Mouse (Mus musculus): Measurements from ENCODE around the gene Scrn3. TPM values are rescaled to one million over a fixed set of nuclear protein-coding genes. Genes with fewer than 3 reads are reported as not detected.

Gene Scrn3
- polyA plus RNA-seq, 1 experiment: 3.0 TPM

- H3K4me3 ChIP-seq (ENCODE audit: control insufficient read depth, low read depth, low read length): no peak overlapping the region
- H3K4me1 ChIP-seq (ENCODE audit: control insufficient read depth, insufficient read depth, low read length): no peaks in the 10 kb centered on the region
- no peak overlapping the region for H3K27ac ChIP-seq (ENCODE audit: control insufficient read depth, insufficient read depth, low read depth, low read length)
- H3K36me3 ChIP-seq (ENCODE audit: control insufficient read depth, insufficient read depth, low read length): no peaks in the 10 kb centered on the region
- H3K27me3 ChIP-seq (ENCODE audit: control insufficient read depth, insufficient read depth, low read length): no peaks in the 10 kb centered on the region
- no peak for TF ChIP-seq CTCF (IDR thresholded peaks at IDR 0.05; ENCODE audit: control insufficient read depth, insufficient read depth, insufficient replicate concordance, low read depth, low read length)
- no peak for TF ChIP-seq POLR2A (IDR thresholded peaks at IDR 0.05; ENCODE audit: control insufficient read depth, low read depth, low read length)
These were observed 10.6 kb downstream of the Scrn3 start for GRCm38 (mm10) chr2:73322991-73323390.

- Histone ChIP-seq H3K36me3 (ENCODE audit: control insufficient read depth, insufficient read depth, low read length) (no peaks in the 10 kb centered on the region), H3K4me1 (ENCODE audit: control insufficient read depth, insufficient read depth, low read length) (no peaks in the 10 kb centered on the region), H3K27ac (ENCODE audit: control insufficient read depth, insufficient read depth, low read depth, low read length) (no peak overlapping the region), H3K27me3 (ENCODE audit: control insufficient read depth, insufficient read depth, low read length) (no peaks in the 10 kb centered on the region), H3K4me3 (ENCODE audit: control insufficient read depth, low read depth, low read length) (no peak overlapping the region)
- TF ChIP-seq POLR2A (IDR thresholded peaks at IDR 0.05; ENCODE audit: control insufficient read depth, low read depth, low read length) (no peak), CTCF (IDR thresholded peaks at IDR 0.05; ENCODE audit: control insufficient read depth, insufficient read depth, insufficient replicate concordance, low read depth, low read length) (no peak)
These were observed 13.5 kb downstream of the Scrn3 start for GRCm38 (mm10) chr2:73325871-73326270.

- Histone ChIP-seq H3K27me3 (ENCODE audit: control insufficient read depth, insufficient read depth, low read length) (no peaks in the 10 kb centered on the region), H3K36me3 (ENCODE audit: control insufficient read depth, insufficient read depth, low read length) (no peaks in the 10 kb centered on the region), H3K27ac (ENCODE audit: control insufficient read depth, insufficient read depth, low read depth, low read length) (no peak overlapping the region), H3K4me3 (ENCODE audit: control insufficient read depth, low read depth, low read length) (no peak overlapping the region), H3K4me1 (ENCODE audit: control insufficient read depth, insufficient read depth, low read length) (no peaks in the 10 kb centered on the region)
- TF ChIP-seq CTCF (IDR thresholded peaks at IDR 0.05; ENCODE audit: control insufficient read depth, insufficient read depth, insufficient replicate concordance, low read depth, low read length): no peak
- TF ChIP-seq POLR2A (IDR thresholded peaks at IDR 0.05; ENCODE audit: control insufficient read depth, low read depth, low read length): no peak
These were observed 23.5 kb downstream of the Scrn3 start for GRCm38 (mm10) chr2:73335949-73336348.

- Histone ChIP-seq H3K36me3 (ENCODE audit: control insufficient read depth, insufficient read depth, low read length) (no peaks in the 10 kb centered on the region), H3K27me3 (ENCODE audit: control insufficient read depth, insufficient read depth, low read length) (no peaks in the 10 kb centered on the region), H3K4me3 (ENCODE audit: control insufficient read depth, low read depth, low read length) (no peak overlapping the region), H3K27ac (ENCODE audit: control insufficient read depth, insufficient read depth, low read depth, low read length) (no peak overlapping the region), H3K4me1 (ENCODE audit: control insufficient read depth, insufficient read depth, low read length) (no peaks in the 10 kb centered on the region)
- TF ChIP-seq CTCF (IDR thresholded peaks at IDR 0.05; ENCODE audit: control insufficient read depth, insufficient read depth, insufficient replicate concordance, low read depth, low read length) (no peak), POLR2A (IDR thresholded peaks at IDR 0.05; ENCODE audit: control insufficient read depth, low read depth, low read length) (no peak)
These were observed 26.0 kb downstream of the Scrn3 start for GRCm38 (mm10) chr2:73338415-73338814.

- Histone ChIP-seq H3K36me3 (ENCODE audit: control insufficient read depth, insufficient read depth, low read length) (no peaks in the 10 kb centered on the region), H3K27ac (ENCODE audit: control insufficient read depth, insufficient read depth, low read depth, low read length) (no peak overlapping the region), H3K27me3 (ENCODE audit: control insufficient read depth, insufficient read depth, low read length) (no peaks in the 10 kb centered on the region), H3K4me1 (ENCODE audit: control insufficient read depth, insufficient read depth, low read length) (no peaks in the 10 kb centered on the region), H3K4me3 (ENCODE audit: control insufficient read depth, low read depth, low read length) (no peak overlapping the region)
- TF ChIP-seq CTCF (IDR thresholded peaks at IDR 0.05; ENCODE audit: control insufficient read depth, insufficient read depth, insufficient replicate concordance, low read depth, low read length) (no peak), POLR2A (IDR thresholded peaks at IDR 0.05; ENCODE audit: control insufficient read depth, low read depth, low read length) (no peak)
These were observed 31.3 kb downstream of the Scrn3 start for GRCm38 (mm10) chr2:73343701-73344100.

GRCm38 (mm10) chr2:73345204-73345603 is 32.8 kb downstream of the Scrn3 start:
- TF ChIP-seq CTCF (IDR thresholded peaks at IDR 0.05; ENCODE audit: control insufficient read depth, insufficient read depth, insufficient replicate concordance, low read depth, low read length) (no peak), POLR2A (IDR thresholded peaks at IDR 0.05; ENCODE audit: control insufficient read depth, low read depth, low read length) (no peak)
- H3K36me3 ChIP-seq (ENCODE audit: control insufficient read depth, insufficient read depth, low read length): no peaks in the 10 kb centered on the region
- no peak overlapping the region for H3K27ac ChIP-seq (ENCODE audit: control insufficient read depth, insufficient read depth, low read depth, low read length)
- no peak overlapping the region for H3K4me3 ChIP-seq (ENCODE audit: control insufficient read depth, low read depth, low read length)
- no peaks in the 10 kb centered on the region for H3K4me1 ChIP-seq (ENCODE audit: control insufficient read depth, insufficient read depth, low read length)
- H3K27me3 ChIP-seq (ENCODE audit: control insufficient read depth, insufficient read depth, low read length): no peaks in the 10 kb centered on the region

GRCm38 (mm10) chr2:73346345-73347086 is 34.1 kb downstream of the Scrn3 start:
- H3K4me1 ChIP-seq (ENCODE audit: control insufficient read depth, insufficient read depth, low read length): no peaks in the 10 kb centered on the region
- H3K4me3 ChIP-seq (ENCODE audit: control insufficient read depth, low read depth, low read length): no peak overlapping the region
- no peak for TF ChIP-seq POLR2A (IDR thresholded peaks at IDR 0.05; ENCODE audit: control insufficient read depth, low read depth, low read length)
- no peak for TF ChIP-seq CTCF (IDR thresholded peaks at IDR 0.05; ENCODE audit: control insufficient read depth, insufficient read depth, insufficient replicate concordance, low read depth, low read length)
- no peak overlapping the region for H3K27ac ChIP-seq (ENCODE audit: control insufficient read depth, insufficient read depth, low read depth, low read length)
- H3K27me3 ChIP-seq (ENCODE audit: control insufficient read depth, insufficient read depth, low read length): no peaks in the 10 kb centered on the region
- H3K36me3 ChIP-seq (ENCODE audit: control insufficient read depth, insufficient read depth, low read length): no peaks in the 10 kb centered on the region

Data from testis, adult 2 months (tissue).